Mouse (Mus musculus) bone marrow macrophage, adult 2 months (primary cell): ENCODE data around the gene Pla2g12b.

Source experiments
- CTCF ChIP-seq: IDR thresholded peaks from 2 replicates; pipeline ENCODE4 v1.5.1; 2012; ENCODE audit warnings: low read depth, mild to moderate bottlenecking, low read length, moderate library complexity
- POLR2A ChIP-seq: IDR thresholded peaks from 2 replicates; pipeline ENCODE4 v1.6.1; 2012; ENCODE audit warnings: mild to moderate bottlenecking, low read depth, low read length, borderline replicate concordance

- TF ChIP-seq POLR2A (no peak), CTCF (no peak)
Measured at GRCm38 (mm10) chr10:59426371-59426770, 22.9 kb downstream of the Pla2g12b start.
